Mouse (Mus musculus) cortical plate, adult 2 months (tissue): ENCODE measurements around the gene Rnase1.

Experiments used
- CTCF ChIP-seq: fragments of 200-500 bp; IDR thresholded peaks from 2 replicates; pipeline ENCODE4 v1.5.1; 2011; ENCODE audit warnings: mild to moderate bottlenecking, control low read depth, low read length; ENCODE audit not compliant: insufficient read depth; ENCODE audit errors: extremely low read depth
- POLR2A ChIP-seq: fragments of 200-500 bp; IDR thresholded peaks from 2 replicates; pipeline ENCODE4 v1.6.1; 2011; ENCODE audit warnings: mild to moderate bottlenecking, low read length, control low read depth; ENCODE audit not compliant: insufficient read depth; ENCODE audit errors: extremely low read depth

DNA sequence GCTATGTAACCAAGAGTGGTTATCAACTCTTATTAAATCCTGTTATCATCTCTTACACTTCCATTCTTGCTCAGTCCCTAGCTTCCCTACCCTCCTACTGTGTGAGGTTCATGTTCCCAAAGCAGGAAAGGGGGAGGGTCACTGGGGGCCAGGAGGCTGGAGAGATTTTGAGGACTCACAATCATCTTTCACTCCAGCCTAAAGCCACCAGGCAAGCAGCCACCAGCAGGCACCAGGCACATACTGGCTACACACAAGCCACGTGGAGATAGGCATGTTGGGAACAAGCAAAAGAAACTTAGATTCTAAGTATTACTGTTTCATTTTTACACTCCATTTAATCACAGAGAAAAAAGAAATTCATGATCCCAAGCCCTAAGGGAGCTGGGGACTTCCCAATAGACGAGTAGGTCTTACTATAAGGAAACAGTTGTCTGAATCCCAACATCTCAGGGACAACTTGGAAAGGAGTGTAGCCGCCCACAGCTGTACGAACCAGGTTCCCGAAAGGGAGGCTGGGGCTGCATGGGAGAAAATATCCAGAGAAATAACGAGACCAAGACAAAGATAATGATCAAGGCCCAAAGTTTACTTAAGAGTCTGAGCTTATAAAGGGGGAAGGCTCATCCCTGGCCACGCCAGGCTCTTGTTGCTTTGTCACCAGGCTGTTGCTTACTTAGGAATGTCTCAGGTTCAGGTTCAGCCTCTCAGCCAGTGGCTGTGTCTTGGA is 15.3 kb downstream of the Rnase1 start:
- TF ChIP-seq CTCF (no peak), POLR2A (no peak)
